Mouse (Mus musculus) embryo, embryonic 11 days (tissue): ENCODE measurements around the gene Large2.

Experiments used
- DNase-seq: peaks from one replicate; pipeline ENCODE4 v3.0.0-alpha.2; 2015

Gene Large2

GRCm38 (mm10) chr2:92390206-92390930 lies 15.7 kb upstream of the Large2 start:
- DNase-seq = no peak

- no peak for DNase-seq
These were observed 15.0 kb upstream of the Large2 start for GRCm38 (mm10) chr2:92389645-92390044.

GRCm38 (mm10) chr2:92388891-92389641 lies 14.4 kb upstream of the Large2 start:
- DNase-seq = peak; percentile 98

GRCm38 (mm10) chr2:92388081-92388517 lies 13.4 kb upstream of the Large2 start:
- no peak for DNase-seq

- DNase-seq = no peak
These were observed 13.0 kb upstream of the Large2 start for GRCm38 (mm10) chr2:92387646-92388045.

- DNase-seq = no peak
These were observed 12.3 kb upstream of the Large2 start for GRCm38 (mm10) chr2:92386821-92387570.

GRCm38 (mm10) chr2:92385113-92386051 lies 10.7 kb upstream of the Large2 start:
- DNase-seq = no peak

- no peak for DNase-seq
These were observed 9.4 kb upstream of the Large2 start for GRCm38 (mm10) chr2:92384101-92384500.

GRCm38 (mm10) chr2:92382759-92383158 lies 8.1 kb upstream of the Large2 start:
- no peak for DNase-seq

- no peak for DNase-seq
These were observed 7.4 kb upstream of the Large2 start, which contains the start of gene 1700029I15Rik for GRCm38 (mm10) chr2:92381901-92382588. TSS of gene 1700029I15Rik (plus strand) at chr2:92382538.

- DNase-seq = no peak
These were observed 6.5 kb upstream of the Large2 start for GRCm38 (mm10) chr2:92381161-92381560.

GRCm38 (mm10) chr2:92380495-92381050 lies 5.9 kb upstream of the Large2 start:
- no peak for DNase-seq

GRCm38 (mm10) chr2:92379783-92380494 lies 5.3 kb upstream of the Large2 start:
- DNase-seq = no peak

- no peak for DNase-seq
These were observed 2.7 kb upstream of the Large2 start for GRCm38 (mm10) chr2:92377320-92377719.

- DNase-seq = no peak
These were observed 1.6 kb upstream of the Large2 start for GRCm38 (mm10) chr2:92376300-92376699.

- DNase-seq = no peak
These were observed 1.1 kb upstream of the Large2 start for GRCm38 (mm10) chr2:92375788-92376187.

GRCm38 (mm10) chr2:92375099-92375623 lies 492 bp upstream of the Large2 start:
- peak; percentile 95 for DNase-seq

- no peak for DNase-seq
These were observed 1.2 kb downstream of the Large2 start for GRCm38 (mm10) chr2:92373437-92373813.

- DNase-seq = no peak
These were observed 1.8 kb downstream of the Large2 start for GRCm38 (mm10) chr2:92372767-92373436.
